Mouse (Mus musculus): ENCODE data around the gene Lrrc26. TPM values are rescaled to one million over a fixed set of nuclear protein-coding genes. Genes with fewer than 3 reads are reported as not detected.

Gene Lrrc26
- polyA plus RNA-seq, 1 experiment from 2014 or later = not detected

DNA sequence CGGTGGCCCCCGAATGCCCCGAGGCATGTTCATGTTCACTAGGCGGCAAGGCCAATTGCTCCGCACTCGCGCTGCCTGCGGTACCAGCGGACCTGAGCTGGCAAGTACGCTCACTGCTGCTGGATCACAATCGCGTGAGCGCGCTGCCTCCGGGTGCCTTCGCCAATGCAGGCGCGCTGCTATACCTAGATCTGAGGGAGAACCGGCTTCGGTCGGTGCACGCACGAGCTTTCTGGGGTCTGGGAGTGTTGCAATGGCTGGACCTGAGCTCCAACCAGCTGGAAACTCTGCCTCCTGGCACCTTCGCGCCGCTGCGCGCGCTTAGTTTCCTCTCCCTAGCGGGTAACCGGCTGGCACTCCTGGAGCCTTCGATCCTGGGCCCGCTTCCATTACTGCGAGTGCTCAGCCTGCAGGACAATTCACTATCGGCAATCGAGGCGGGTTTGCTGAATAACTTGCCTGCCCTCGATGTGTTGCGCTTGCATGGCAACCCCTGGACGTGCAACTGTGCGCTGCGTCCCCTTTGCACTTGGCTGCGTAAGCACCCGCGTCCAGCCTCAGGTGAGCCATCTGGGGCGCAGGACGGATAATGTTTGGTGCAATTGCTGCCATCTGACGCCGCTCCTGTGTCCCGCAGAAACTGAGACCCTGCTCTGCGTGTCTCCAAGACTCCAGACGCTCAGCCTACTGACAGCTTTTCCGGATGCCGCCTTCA lies 543 bp downstream of the Lrrc26 start:
- ATAC-seq (ENCODE audit: low FRiP score) = 0 out of 2 replicates have a peak, but pooled peaks have one; percentile 25
- peak overlapping the region; percentile 51 for H3K9ac ChIP-seq
- H3K4me1 ChIP-seq (replicated peaks) = peaks cover 42% of the 10 kb centered on the region
- H3K36me3 ChIP-seq = peaks cover 24% of the 10 kb centered on the region
- H3K4me2 ChIP-seq = peak overlapping the region; percentile 52
- no peak overlapping the region for H3K27ac ChIP-seq
- peaks cover 87% of the 10 kb centered on the region for H3K27me3 ChIP-seq
- H3K9me3 ChIP-seq = no peaks in the 10 kb centered on the region
- WGBS = 2% methylated on average over 54 of the region's 54 CpGs
- peak overlapping the region; percentile 29 for H3K4me3 ChIP-seq

DNA sequence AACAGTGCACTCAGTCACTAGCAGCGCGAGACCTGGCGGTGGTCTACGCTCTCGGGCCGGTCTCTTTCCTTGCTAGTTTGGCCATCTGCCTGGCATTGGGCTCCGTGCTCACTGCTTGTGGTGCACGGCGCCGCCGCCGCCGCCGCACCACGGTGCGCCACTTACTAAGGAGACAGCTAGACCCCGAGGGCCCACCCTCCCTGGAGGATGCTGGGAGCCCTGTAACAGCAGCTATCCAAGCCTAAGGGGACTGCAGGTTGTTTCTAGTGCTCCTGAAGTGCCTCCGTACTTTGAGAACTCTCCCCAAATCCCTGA lies 1.1 kb downstream of the Lrrc26 start:
- Histone ChIP-seq H3K4me1 (replicated peaks) (peaks cover 42% of the 10 kb centered on the region), H3K27ac (no peak overlapping the region), H3K4me3 (peak overlapping the region; percentile 29), H3K4me2 (peak overlapping the region; percentile 52), H3K9me3 (no peaks in the 10 kb centered on the region), H3K36me3 (peaks cover 24% of the 10 kb centered on the region), H3K27me3 (peaks cover 92% of the 10 kb centered on the region), H3K9ac (peak overlapping the region; percentile 51)
- WGBS = 1% methylated on average over 18 of the region's 18 CpGs
- no peak for ATAC-seq (ENCODE audit: low FRiP score)

DNA sequence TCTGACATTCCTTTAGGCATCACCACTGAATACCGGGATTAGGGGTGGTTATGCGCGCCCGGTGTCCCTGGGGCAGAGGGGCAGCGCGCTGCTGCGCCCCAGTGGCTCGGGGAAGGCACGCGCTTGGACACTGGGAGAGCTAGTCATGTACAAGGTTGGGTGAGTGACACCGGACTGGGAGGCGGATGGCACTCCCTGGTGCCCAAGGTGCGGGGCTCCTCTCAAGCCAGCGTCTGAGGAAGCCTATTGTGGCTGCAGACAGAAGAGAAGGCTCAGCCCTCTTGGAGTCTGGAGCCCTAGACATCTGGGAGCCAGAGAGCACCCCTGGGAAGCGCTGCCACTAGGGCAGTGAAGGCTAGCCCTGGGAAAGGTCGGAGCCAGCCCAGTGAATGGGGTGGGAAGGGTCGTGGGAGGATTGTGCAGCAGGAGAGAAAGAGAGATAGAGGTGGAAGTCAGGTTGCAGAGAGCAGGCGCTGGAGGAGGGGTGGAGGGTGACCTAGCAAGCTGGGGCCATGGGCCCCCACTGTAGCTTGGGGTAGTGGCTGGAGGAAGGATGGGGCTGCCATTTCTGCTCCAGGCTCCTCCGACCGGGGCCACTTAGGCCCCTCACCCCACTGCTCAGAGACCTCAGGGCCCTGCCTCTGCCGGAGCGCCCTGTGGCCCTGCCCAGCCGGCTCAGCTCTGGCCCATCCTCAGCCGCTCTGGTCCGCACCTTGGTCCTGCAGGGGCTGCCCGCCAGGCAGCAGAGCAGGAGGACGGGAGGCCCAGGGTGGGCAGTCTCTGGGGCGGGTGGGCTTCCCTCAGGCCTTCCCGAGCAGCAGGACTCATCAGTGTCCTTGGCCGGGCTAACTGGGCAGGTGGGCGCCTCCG lies 1.7 kb downstream of the Lrrc26 start:
- ATAC-seq (ENCODE audit: low FRiP score) = peak; percentile 6; the same call in 1 of the 2 replicates
- Histone ChIP-seq H3K27ac (no peak overlapping the region), H3K4me1 (replicated peaks) (peaks cover 42% of the 10 kb centered on the region), H3K27me3 (peaks cover 98% of the 10 kb centered on the region), H3K4me3 (peak overlapping the region; percentile 29), H3K9me3 (no peaks in the 10 kb centered on the region), H3K4me2 (peak overlapping the region; percentile 52), H3K9ac (peak overlapping the region; percentile 51; the same call in 1 of the 2 replicates), H3K36me3 (peaks cover 24% of the 10 kb centered on the region)
- WGBS = 6% methylated on average over 28 of the region's 32 CpGs

DNA sequence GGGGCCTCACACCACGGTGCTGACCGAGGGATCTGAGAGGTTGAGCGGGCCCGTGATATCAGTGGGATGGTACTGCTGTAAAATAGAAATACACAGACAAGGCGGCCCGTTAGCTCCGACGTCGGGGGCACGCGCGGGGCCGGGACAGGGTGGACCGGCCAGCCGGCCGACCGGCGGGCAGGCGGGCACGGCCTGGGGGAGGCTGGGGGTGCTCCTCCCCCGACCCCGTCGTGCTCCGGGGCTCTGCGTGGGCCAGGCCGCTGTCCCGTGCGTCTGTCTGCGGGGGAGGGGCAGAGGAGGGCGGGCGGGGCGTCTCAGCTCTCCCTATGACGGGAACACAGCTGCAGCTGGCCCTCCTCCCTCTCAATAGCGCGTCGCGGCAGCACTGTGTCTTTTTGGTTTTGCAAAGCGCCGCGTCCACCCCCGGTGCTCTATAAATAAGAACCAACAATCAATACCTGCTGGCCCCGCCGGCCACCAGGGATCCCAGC lies 2.4 kb downstream of the Lrrc26 start:
- 4% methylated on average over 37 of the region's 43 CpGs for WGBS
- peak; percentile 12; the same call in 1 of the 2 replicates for ATAC-seq (ENCODE audit: low FRiP score)

DNA sequence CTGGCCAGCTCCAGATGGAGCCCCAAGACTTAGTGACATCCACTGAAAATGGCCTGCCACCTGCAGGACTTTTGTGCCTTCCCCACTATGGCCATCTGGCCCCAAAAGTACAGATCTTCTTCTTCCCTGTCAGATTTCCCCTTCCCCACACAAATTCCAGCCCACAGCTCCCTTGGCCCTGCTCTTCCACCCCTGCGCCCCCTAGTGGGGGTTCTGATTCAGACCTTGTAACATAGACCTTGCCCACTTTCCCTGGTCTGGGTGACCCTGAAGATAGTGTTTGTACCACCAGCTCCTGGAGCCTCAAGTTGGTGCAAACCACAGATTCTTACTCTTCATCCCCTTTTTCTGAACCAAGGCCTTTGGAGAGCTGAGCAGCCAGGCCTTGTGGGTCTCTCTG lies 3.1 kb downstream of the Lrrc26 start:
- ATAC-seq (ENCODE audit: low FRiP score) = no peak
- WGBS = 0% methylated on average over 1 of the region's 1 CpGs
- Histone ChIP-seq H3K4me3 (peak overlapping the region; percentile 28; the same call in 1 of the 2 replicates), H3K9me3 (no peaks in the 10 kb centered on the region), H3K9ac (no peak overlapping the region), H3K27me3 (peaks cover 100% of the 10 kb centered on the region), H3K4me1 (replicated peaks) (peaks cover 36% of the 10 kb centered on the region), H3K36me3 (peaks cover 34% of the 10 kb centered on the region), H3K4me2 (peak overlapping the region; percentile 43; the same call in 1 of the 2 replicates), H3K27ac (no peak overlapping the region)

More for the DNA sequence above, 2.4 kb downstream of the Lrrc26 start:
- no peak overlapping the region for H3K27ac ChIP-seq
- peak overlapping the region; percentile 28 for H3K4me3 ChIP-seq
- H3K27me3 ChIP-seq = peaks cover 100% of the 10 kb centered on the region
- H3K4me1 ChIP-seq (replicated peaks) = peaks cover 40% of the 10 kb centered on the region
- no peaks in the 10 kb centered on the region for H3K9me3 ChIP-seq
- peak overlapping the region; percentile 65 for H3K9ac ChIP-seq
- peak overlapping the region; percentile 43 for H3K4me2 ChIP-seq
- peaks cover 27% of the 10 kb centered on the region for H3K36me3 ChIP-seq

DNA sequence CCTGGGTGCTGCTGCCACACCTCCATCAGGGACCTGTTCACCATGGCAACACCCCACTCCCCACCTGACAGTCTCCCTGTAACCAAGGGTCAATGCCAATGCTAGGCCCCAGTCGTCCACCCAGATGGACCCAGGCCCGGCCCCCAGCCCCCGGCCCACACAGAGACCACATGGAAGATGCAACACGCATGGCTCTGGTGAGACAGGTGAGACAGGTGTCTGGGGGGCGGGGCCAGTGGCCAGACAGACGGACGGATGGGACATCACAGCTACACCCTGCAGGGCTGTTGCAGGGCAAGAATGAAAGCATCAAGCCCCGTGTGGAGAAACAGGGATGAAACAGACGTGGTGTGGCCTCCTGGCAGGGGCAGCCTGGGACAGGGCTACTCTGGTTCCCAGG lies 4.0 kb downstream of the Lrrc26 start:
- Histone ChIP-seq H3K9ac (no peak overlapping the region), H3K4me2 (no peak overlapping the region), H3K4me3 (no peak overlapping the region), H3K27me3 (peaks cover 100% of the 10 kb centered on the region), H3K27ac (no peak overlapping the region), H3K9me3 (no peaks in the 10 kb centered on the region), H3K4me1 (replicated peaks) (peaks cover 36% of the 10 kb centered on the region), H3K36me3 (peaks cover 34% of the 10 kb centered on the region)
- ATAC-seq (ENCODE audit: low FRiP score) = no peak
- WGBS = 75% methylated on average over 9 of the region's 9 CpGs

DNA sequence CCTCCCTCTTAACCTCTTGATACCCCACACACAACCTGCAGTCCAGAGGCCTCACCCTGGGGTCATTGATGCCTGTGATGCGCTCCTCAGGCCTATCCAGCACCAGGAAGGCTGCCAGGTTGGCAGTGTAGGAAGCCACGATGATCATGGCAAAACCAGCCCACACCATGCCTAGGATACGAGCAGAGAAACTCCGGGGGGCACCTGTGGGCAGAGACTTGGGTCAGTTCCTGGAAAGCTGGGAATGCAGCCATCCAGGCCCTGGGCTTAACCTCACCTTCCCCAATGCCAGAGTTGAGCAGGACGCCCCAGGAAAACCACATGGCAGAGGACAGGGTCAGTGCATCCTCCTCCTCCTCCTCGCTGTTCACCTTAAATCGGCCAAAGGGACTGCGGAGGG lies 7.4 kb downstream of the Lrrc26 start:
- 86% methylated on average over 8 of the region's 8 CpGs for WGBS
- Histone ChIP-seq H3K27me3 (peaks cover 74% of the 10 kb centered on the region), H3K36me3 (peaks cover 36% of the 10 kb centered on the region), H3K4me2 (no peak overlapping the region), H3K9me3 (no peaks in the 10 kb centered on the region), H3K4me1 (replicated peaks) (peaks cover 6% of the 10 kb centered on the region), H3K4me3 (no peak overlapping the region), H3K9ac (no peak overlapping the region), H3K27ac (no peak overlapping the region)
- no peak for ATAC-seq (ENCODE audit: low FRiP score)

DNA sequence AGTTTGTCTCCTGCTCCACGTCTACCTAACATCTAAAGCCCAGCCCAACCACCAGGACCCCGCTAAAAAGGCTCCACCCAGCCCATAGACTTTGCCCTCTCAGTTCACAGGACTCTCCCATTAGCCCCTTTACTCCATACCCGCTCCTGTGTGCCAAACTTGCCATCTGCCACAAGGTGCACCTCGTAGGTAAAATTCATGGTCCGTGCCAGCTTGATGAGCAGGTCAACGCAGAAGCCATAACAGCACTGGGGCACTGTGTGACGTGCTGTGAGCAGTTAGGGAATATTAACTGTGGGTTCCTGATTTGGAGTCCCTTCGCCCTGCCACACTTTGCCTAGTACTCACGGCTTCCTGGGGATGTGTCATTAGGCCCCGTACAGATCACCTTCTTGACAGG lies 8.3 kb downstream of the Lrrc26 start:
- H3K27ac ChIP-seq = no peak overlapping the region
- H3K4me1 ChIP-seq (replicated peaks) = no peaks in the 10 kb centered on the region
- no peak overlapping the region for H3K4me2 ChIP-seq
- ATAC-seq (ENCODE audit: low FRiP score) = no peak
- peaks cover 44% of the 10 kb centered on the region for H3K36me3 ChIP-seq
- H3K9me3 ChIP-seq = no peaks in the 10 kb centered on the region
- no peak overlapping the region for H3K9ac ChIP-seq
- H3K27me3 ChIP-seq = peaks cover 72% of the 10 kb centered on the region
- WGBS = 83% methylated on average over 10 of the region's 10 CpGs
- no peak overlapping the region for H3K4me3 ChIP-seq

DNA sequence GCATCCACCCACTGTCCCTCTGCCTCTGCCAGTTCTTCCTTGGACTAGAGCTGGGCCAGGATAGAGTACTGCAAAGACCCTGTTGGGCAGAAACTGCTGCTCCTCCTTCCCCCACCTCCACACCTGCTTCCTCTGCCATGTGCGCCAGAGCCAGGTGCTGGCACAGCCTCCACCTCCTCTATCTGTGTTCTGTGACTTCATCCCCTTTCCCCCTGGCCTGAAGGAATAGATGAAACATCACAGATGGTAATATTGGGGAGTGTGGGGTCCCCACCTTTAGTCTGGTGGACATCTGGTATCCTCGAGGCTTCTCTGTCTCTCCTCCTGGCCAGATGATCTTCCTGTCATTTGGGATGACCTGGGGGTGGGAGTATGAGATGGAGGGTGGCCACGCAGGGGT lies 13.7 kb downstream of the Lrrc26 start:
- Histone ChIP-seq H3K4me3 (no peak overlapping the region), H3K27ac (no peak overlapping the region), H3K4me2 (no peak overlapping the region), H3K9me3 (no peaks in the 10 kb centered on the region), H3K36me3 (peaks cover 25% of the 10 kb centered on the region), H3K4me1 (replicated peaks) (peaks cover 17% of the 10 kb centered on the region), H3K9ac (no peak overlapping the region), H3K27me3 (peaks cover 65% of the 10 kb centered on the region)
- 71% methylated on average over 3 of the region's 3 CpGs for WGBS
- no peak for ATAC-seq (ENCODE audit: low FRiP score)

DNA sequence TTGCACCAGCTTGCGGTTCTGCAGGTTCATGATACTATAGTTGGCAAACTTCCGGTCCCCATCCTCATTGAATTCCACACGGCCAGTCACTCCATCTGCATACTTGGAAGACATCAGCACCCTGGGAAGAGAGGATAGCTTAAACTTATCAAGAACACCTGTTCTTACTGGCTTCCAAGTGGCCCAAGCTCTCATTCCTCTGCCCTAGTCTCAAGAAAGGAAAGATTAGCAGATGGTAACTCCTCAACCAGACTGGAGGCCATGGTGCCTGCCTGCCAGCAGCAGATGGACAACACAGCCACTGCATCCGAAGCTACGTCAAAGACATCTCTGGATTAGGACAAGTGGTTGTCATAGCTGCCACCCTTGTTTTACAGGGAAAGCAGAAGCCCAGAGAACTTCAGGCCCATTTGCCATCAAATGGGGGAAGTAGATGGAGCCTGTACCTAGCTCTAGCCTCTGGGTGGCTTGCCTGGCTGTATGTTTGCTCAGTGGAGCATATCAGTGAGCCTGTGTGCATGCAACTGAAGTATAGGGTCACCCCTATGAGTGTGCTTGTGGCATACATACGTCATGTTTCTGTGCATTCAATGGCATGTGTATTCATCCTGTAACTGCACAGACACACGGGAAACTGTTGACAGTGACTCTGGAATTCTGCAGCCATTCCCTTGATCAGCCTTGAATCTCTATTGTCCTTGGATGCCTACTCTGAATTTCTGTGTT lies 14.4 kb downstream of the Lrrc26 start:
- no peak for ATAC-seq (ENCODE audit: low FRiP score)
- H3K27ac ChIP-seq = no peak overlapping the region
- WGBS = 78% methylated on average over 7 of the region's 7 CpGs

DNA sequence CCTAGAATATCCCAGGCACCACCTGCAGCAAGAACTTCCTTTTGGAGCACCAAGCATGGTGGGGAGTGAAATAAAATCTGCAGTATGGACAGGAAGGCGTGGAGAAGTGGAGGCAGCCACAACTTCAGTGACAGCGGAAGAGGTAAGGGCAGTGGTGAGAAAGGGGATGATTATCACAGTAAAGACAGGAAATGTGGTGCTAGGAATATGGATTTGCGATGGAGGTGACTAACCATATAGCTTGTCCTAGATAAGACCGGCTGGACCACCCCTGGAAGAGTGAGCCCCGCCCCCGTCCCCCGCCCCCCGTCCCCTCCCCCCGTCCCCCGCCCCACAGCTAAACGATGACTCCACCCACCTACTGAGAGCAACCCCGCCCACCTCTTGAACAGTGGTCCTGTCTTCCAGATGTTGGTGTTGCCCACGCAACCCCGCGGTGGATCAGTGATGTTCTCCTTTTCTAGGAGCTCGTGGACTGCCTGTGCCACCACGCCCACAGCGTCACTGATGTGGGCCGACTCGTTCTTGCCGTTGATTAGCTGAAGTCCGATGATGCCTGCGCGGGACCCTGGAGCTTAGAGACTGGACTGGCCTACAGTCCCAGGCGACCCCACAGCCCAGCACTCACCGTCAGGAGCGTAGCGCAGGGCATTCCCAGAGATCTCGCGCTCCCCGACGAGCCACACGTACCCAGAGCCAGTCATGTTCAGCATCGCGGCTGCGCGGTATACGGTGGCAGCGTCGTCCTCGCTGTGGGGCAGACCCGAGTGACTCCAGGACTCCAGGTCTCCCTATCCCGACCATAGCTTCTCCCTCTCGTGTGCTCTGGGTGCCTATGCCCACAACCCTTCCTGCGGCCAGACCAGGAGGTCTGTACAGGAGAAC lies 15.2 kb downstream of the Lrrc26 start:
- Histone ChIP-seq H3K27me3 (peaks cover 77% of the 10 kb centered on the region), H3K4me3 (peak overlapping the region; percentile 48), H3K4me2 (peak overlapping the region; percentile 77), H3K9ac (peak overlapping the region; percentile 70), H3K27ac (peak overlapping the region; percentile 62), H3K4me1 (replicated peaks) (peaks cover 17% of the 10 kb centered on the region), H3K36me3 (peaks cover 34% of the 10 kb centered on the region), H3K9me3 (no peaks in the 10 kb centered on the region)
- ATAC-seq (ENCODE audit: low FRiP score) = peak; percentile 80
- 2% methylated on average over 39 of the region's 45 CpGs for WGBS

More for the DNA sequence above, 14.4 kb downstream of the Lrrc26 start:
- H3K27me3 ChIP-seq = peaks cover 69% of the 10 kb centered on the region
- H3K9ac ChIP-seq = no peak overlapping the region
- H3K9me3 ChIP-seq = no peaks in the 10 kb centered on the region
- H3K4me1 ChIP-seq (replicated peaks) = peaks cover 17% of the 10 kb centered on the region
- peaks cover 31% of the 10 kb centered on the region for H3K36me3 ChIP-seq
- peak overlapping the region; percentile 77 for H3K4me2 ChIP-seq
- H3K4me3 ChIP-seq = peak overlapping the region; percentile 48

Data from hindbrain, embryonic 13.5 days (tissue).